Mouse (Mus musculus) heart, postnatal 0 days (tissue): ENCODE measurements at regions not wholly inside any gene's neighbourhood (a gene's known extent, or its start where the extent isn't known, plus 50 kb on each side); places are given as distances from the start of the nearest gene placed in this dataset.

Experiments used
- CTCF ChIP-seq: IDR thresholded peaks from 2 replicates; pipeline ENCODE4 v1.5.1; 2016; ENCODE audit warnings: antibody characterized with exemption, control low read depth, low read depth
- EP300 ChIP-seq: IDR thresholded peaks from 2 replicates; pipeline ENCODE4 v1.6.1; 2016; ENCODE audit warnings: antibody characterized with exemption, low read depth

DNA sequence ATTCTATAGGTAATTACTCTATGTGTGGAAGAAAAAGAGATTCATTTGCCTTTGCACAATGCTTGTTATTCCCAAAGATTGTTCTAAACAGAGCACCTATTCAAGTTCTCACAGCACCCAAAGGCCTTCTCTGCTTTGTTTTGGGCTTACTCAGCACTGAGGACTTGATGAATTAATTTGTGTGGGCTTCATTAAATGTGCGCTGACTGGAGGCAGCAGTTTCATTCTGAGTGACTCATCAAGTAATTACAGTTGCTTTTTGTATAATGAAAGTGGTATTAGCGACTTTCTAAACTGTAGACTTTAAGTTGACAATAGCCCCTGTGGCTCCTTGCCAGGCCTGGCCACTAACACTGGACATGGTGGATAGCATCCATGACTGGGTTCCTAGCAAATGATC lies 485.4 kb downstream of the Nebl start:
- TF ChIP-seq CTCF (no peak), EP300 (no peak)
